Mouse (Mus musculus): ENCODE measurements at regions not wholly inside any gene's neighbourhood (a gene's known extent, or its start where the extent isn't known, plus 50 kb on each side); places are given as distances from the start of the nearest gene placed in this dataset.

GRCm38 (mm10) chr11:113084442-113084841 lies 302.4 kb downstream of the Sox9 start:
- peak; percentile 43 for DNase-seq
- intact Hi-C loops (cut with DNase I), result no loop called here

GRCm38 (mm10) chr11:113085556-113085955 lies 303.5 kb downstream of the Sox9 start:
- DNase-seq, result no peak
- intact Hi-C loops (cut with DNase I), result no loop called here

GRCm38 (mm10) chr11:113087084-113087483 lies 305.1 kb downstream of the Sox9 start:
- intact Hi-C loops (cut with DNase I), result no loop called here
- no peak for DNase-seq

DNA sequence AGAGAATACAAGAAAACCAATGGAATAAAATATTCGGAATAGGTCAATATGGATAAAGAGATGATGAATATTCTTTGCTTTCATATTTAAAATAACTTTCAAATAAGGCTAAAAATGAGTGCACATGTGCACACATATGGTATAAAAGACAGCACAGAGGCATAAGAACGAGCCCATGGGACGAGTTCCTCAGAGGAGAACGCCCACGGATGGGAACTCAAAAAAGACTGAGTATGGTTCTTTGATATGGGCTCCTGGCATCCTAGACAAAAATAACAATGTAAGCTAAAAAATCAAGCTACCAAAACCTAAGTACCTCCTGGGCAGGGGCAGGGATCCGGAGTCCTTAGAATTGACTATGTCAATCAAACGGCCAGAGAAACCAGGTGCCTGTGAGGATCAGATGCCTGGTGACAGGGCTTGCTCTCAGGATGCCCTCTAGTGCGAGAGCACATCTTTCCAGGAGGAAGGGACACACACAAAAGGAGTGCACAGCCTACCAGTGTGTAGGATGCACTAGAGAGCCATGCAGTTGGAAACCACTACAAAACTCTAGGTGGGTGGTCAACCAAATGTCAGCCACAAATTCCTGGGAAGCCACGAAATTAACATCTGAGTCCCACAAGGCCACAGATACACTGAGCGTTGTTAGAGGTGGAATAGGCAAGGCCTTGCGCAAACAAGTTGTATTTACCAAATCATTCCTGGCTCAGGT lies 307.8 kb downstream of the Sox9 start:
- intact Hi-C loops (cut with DNase I), result no loop called here
- DNase-seq, result no peak

GRCm38 (mm10) chr11:113091901-113092568 lies 310.0 kb downstream of the Sox9 start:
- intact Hi-C loops (cut with DNase I), result no loop called here
- no peak for DNase-seq

DNA sequence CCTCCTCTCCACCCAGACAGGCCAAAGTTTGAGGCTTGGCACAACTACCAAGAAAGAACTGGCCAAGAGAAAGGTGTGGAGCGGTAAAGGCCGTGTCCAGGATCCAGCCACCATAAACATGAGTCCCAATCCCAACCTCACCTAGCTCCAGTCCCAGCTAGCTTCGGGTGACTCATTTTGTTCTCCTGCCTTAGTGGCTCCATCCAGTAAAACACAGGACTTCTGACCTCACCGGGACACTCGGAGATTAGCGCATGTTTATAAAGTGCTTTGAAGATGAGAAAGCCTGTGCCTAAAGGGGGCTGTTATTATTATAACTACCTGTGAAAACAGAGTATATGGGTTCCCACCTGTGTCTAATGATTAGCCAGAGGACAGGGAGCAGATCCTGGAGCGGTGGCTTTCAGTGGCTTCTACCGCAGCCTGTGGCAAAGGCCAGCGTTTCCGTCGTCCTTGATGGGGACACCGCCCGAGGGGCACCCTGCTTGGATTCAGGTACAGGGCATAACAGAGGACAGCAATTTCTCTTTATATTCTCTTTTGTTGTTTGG lies 311.9 kb downstream of the Sox9 start:
- intact Hi-C loops (cut with DNase I), result no loop called here
- no peak for DNase-seq

- DNase-seq, result no peak
- intact Hi-C loops (cut with DNase I), result no loop called here
Observed at GRCm38 (mm10) chr11:113095625-113096024, 313.6 kb downstream of the Sox9 start.

GRCm38 (mm10) chr11:113096209-113096608 lies 314.2 kb downstream of the Sox9 start:
- DNase-seq, result no peak
- intact Hi-C loops (cut with DNase I), result no loop called here

- intact Hi-C loops (cut with DNase I), result no loop called here
- no peak for DNase-seq
Observed at GRCm38 (mm10) chr11:113098360-113098759, 316.3 kb downstream of the Sox9 start.

- intact Hi-C loops (cut with DNase I), result no loop called here
- DNase-seq, result no peak
Observed at GRCm38 (mm10) chr11:113100800-113101199, 318.8 kb downstream of the Sox9 start.

GRCm38 (mm10) chr11:113101534-113101933 lies 319.5 kb downstream of the Sox9 start:
- no peak for DNase-seq
- intact Hi-C loops (cut with DNase I), result no loop called here

GRCm38 (mm10) chr11:113103161-113103845 lies 321.3 kb downstream of the Sox9 start:
- DNase-seq, result no peak
- intact Hi-C loops (cut with DNase I), result no loop called here

GRCm38 (mm10) chr11:113105371-113105770 lies 323.3 kb downstream of the Sox9 start:
- intact Hi-C loops (cut with DNase I), result no loop called here

GRCm38 (mm10) chr11:113107205-113107844 lies 325.3 kb downstream of the Sox9 start:
- intact Hi-C loops (cut with DNase I), result no loop called here
- no peak for DNase-seq

More at GRCm38 (mm10) chr11:113105371-113105770, 323.3 kb downstream of the Sox9 start:
- DNase-seq, result no peak

GRCm38 (mm10) chr11:113107966-113108699 lies 326.1 kb downstream of the Sox9 start:
- intact Hi-C loops (cut with DNase I), result no loop called here
- DNase-seq, result no peak

DNA sequence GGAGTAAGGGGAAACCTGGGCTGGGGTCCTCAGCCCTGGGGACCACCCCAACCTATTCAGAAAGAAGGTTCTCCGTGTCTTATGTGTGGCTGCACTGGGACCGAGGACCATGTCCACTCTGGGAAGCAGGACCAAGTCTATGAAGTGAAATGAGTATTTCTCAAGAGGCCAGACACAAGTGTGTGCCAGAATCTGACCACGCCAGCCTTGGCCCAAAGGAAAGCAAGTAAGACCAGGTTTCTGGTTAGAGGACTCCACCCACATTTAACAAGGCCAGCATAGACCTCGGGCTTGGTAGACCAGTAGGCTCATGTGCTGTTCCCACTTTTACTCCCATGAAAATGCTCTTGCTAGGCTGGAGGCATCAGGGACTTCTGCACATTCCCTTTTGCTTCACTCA lies 327.1 kb downstream of the Sox9 start:
- DNase-seq, result no peak
- intact Hi-C loops (cut with DNase I), result no loop called here

DNA sequence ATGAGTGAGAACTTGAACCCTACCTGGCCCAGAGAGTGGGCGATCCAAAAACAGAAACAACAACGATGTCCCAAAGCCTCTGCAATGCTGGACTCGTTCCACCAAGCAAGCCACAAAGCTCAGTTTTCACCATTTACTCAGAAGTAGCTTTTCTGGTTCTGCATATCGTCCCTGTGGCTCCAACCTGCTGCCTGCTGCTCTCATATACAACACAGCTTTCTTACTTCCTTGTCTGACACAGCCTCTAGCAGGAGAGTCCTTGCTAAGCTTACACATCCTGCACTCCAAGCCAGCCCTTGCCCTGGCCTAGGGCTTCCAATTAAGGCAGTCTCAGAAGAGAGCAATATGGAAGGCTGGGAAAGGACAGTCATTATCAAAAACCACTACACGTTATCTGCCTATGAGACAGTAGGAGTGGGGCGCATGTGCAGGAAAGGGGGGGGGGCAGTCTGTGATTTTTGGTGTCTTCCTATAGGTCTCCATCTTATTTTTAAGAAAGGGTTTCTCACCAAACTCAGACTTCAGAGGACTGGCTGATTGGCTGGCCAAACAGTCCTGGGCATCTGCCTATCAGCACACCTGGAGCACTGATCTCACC lies 331.3 kb downstream of the Sox9 start:
- no peak for DNase-seq
- intact Hi-C loops (cut with DNase I), result no loop called here

GRCm38 (mm10) chr11:113117179-113117898 lies 335.3 kb downstream of the Sox9 start:
- intact Hi-C loops (cut with DNase I), result no loop called here
- no peak for DNase-seq

DNA sequence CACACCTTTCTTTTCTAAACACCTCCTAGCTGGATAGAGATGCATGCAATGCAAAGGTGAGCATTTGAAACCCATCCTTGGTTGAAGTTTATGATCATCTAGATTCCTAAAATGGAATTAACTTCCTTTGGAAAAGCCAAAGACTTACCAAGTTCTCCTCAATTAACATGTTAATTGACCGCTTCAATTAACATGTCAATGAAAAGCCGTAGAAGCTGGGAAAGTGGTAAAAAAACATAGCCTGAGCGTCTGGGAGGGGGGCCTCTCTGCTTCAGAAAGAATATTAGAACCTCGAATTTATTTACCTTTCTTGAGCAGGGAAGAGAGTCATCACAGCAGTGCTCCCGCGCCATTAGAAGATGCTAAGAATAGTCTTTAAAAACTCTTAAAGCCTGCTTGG lies 338.5 kb downstream of the Sox9 start:
- intact Hi-C loops (cut with DNase I), result no loop called here
- DNase-seq, result no peak

Measured in left cerebral cortex, postnatal 4 days (tissue).